Mouse (Mus musculus): ENCODE results near the gene Dnase1l2. TPM values are rescaled to one million over a fixed set of nuclear protein-coding genes. Genes with fewer than 3 reads are reported as not detected.

Dnase1l2 gene
- polyA plus RNA-seq, 1 experiment from 2014 or later: 1.5 TPM

GRCm38 (mm10) chr17:24394456-24394855 lies 48.4 kb downstream of the Dnase1l2 start:
- H3K4me1 ChIP-seq (ENCODE audit: control insufficient read depth, insufficient read depth, low read length): no peaks in the 10 kb centered on the region
- no peaks in the 10 kb centered on the region for H3K27me3 ChIP-seq (replicated peaks; ENCODE audit: control insufficient read depth, insufficient read depth, low read length)
- ATAC-seq: no peak
- no peak overlapping the region for H3K27ac ChIP-seq (ENCODE audit: low read length)
- H3K4me3 ChIP-seq (ENCODE audit: low read length): no peak overlapping the region
- WGBS: 83% methylated on average over 7 of the region's 7 CpGs
- no peaks in the 10 kb centered on the region for H3K36me3 ChIP-seq (ENCODE audit: control insufficient read depth, insufficient read depth, low read length)
- no peak overlapping the region for H3K4me2 ChIP-seq (ENCODE audit: low read depth, low read length)
- no peak overlapping the region for H3K9ac ChIP-seq (ENCODE audit: low read depth, low read length)
- H3K9me3 ChIP-seq (ENCODE audit: control insufficient read depth, low read length): no peaks in the 10 kb centered on the region

DNA sequence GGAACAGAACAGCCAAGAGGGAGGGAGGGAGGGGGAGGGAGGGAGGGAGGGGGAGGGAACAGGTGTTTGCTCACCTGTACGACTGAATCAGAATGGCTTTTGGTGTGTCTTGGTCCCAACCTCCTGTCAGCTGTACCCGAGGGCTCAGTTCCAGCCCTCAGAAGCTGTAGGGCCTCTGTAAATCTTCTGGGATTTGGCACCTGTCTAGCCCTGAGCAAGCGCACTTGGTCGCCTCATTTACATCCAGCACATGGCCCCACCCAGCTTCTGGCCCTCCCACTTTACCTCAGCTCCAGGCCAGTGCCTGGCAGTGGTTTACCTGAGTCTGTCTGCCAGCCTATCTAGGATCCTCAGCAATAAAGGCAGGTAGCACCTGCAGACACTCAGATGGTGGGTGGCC lies 49.4 kb downstream of the Dnase1l2 start:
- H3K9ac ChIP-seq (ENCODE audit: low read depth, low read length): no peak overlapping the region
- 22% methylated on average over 4 of the region's 4 CpGs for WGBS
- H3K27me3 ChIP-seq (replicated peaks; ENCODE audit: control insufficient read depth, insufficient read depth, low read length): no peaks in the 10 kb centered on the region
- no peaks in the 10 kb centered on the region for H3K4me1 ChIP-seq (ENCODE audit: control insufficient read depth, insufficient read depth, low read length)
- no peaks in the 10 kb centered on the region for H3K36me3 ChIP-seq (ENCODE audit: control insufficient read depth, insufficient read depth, low read length)
- H3K27ac ChIP-seq (ENCODE audit: low read length): no peak overlapping the region
- H3K9me3 ChIP-seq (ENCODE audit: control insufficient read depth, low read length): no peaks in the 10 kb centered on the region
- H3K4me3 ChIP-seq (ENCODE audit: low read length): no peak overlapping the region
- no peak overlapping the region for H3K4me2 ChIP-seq (ENCODE audit: low read depth, low read length)
- peak; percentile 93 for ATAC-seq

GRCm38 (mm10) chr17:24391149-24391548 lies 51.8 kb downstream of the Dnase1l2 start:
- Histone ChIP-seq H3K4me3 (ENCODE audit: low read length) (no peak overlapping the region), H3K27me3 (replicated peaks; ENCODE audit: control insufficient read depth, insufficient read depth, low read length) (no peaks in the 10 kb centered on the region), H3K9ac (ENCODE audit: low read depth, low read length) (no peak overlapping the region), H3K36me3 (ENCODE audit: control insufficient read depth, insufficient read depth, low read length) (no peaks in the 10 kb centered on the region), H3K4me2 (ENCODE audit: low read depth, low read length) (no peak overlapping the region), H3K27ac (ENCODE audit: low read length) (no peak overlapping the region), H3K4me1 (ENCODE audit: control insufficient read depth, insufficient read depth, low read length) (no peaks in the 10 kb centered on the region), H3K9me3 (ENCODE audit: control insufficient read depth, low read length) (no peaks in the 10 kb centered on the region)
- ATAC-seq: no peak
- WGBS: 72% methylated on average over 8 of the region's 8 CpGs

Other genes starting within 250 kb of the Dnase1l2 start
- 5.5 and 6.1 TPM in 2 replicates for gene Tbc1d24, start 237.5 kb downstream of the Dnase1l2 start, polyA plus RNA-seq (2015; fragmentation: Nextera tagmentation; extraction: Ambion mirVana)
- gene Ntn3, start 233.6 kb downstream of the Dnase1l2 start, polyA plus RNA-seq (2015; fragmentation: Nextera tagmentation; extraction: Ambion mirVana): 3.1 and 3.5 TPM in 2 replicates
- gene Tedc2, start 222.3 kb downstream of the Dnase1l2 start, polyA plus RNA-seq (2015; fragmentation: Nextera tagmentation; extraction: Ambion mirVana): 8.7 TPM in 2 replicates
- gene Ccnf, start 191.6 kb downstream of the Dnase1l2 start, polyA plus RNA-seq (2015; fragmentation: Nextera tagmentation; extraction: Ambion mirVana): 45.6 and 49.9 TPM in 2 replicates
- gene Abca17, start 92.0 kb downstream of the Dnase1l2 start, polyA plus RNA-seq (2015; fragmentation: Nextera tagmentation; extraction: Ambion mirVana): not detected in 2 replicates
- gene Abca3, start 91.2 kb downstream of the Dnase1l2 start, polyA plus RNA-seq (2015; fragmentation: Nextera tagmentation; extraction: Ambion mirVana): 9.6 and 11.3 TPM in 2 replicates
- 233 and 248 TPM in 2 replicates for gene Rnps1, start 28.5 kb downstream of the Dnase1l2 start, polyA plus RNA-seq (2015; fragmentation: Nextera tagmentation; extraction: Ambion mirVana)
- gene Eci1, start 16.5 kb downstream of the Dnase1l2 start, polyA plus RNA-seq (2015; fragmentation: Nextera tagmentation; extraction: Ambion mirVana): 159 and 161 TPM in 2 replicates
- gene E4f1, start 27.2 kb upstream of the Dnase1l2 start, polyA plus RNA-seq (2015; fragmentation: Nextera tagmentation; extraction: Ambion mirVana): 26.1 and 27.1 TPM in 2 replicates
- 83.8 and 87.1 TPM in 2 replicates for gene Pgp, start 27.3 kb upstream of the Dnase1l2 start, polyA plus RNA-seq (2015; fragmentation: Nextera tagmentation; extraction: Ambion mirVana)
- 0.34 and 0.40 TPM in 2 replicates for gene Bricd5, start 30.8 kb upstream of the Dnase1l2 start, polyA plus RNA-seq (2015; fragmentation: Nextera tagmentation; extraction: Ambion mirVana)
- gene Mlst8, start 36.0 kb upstream of the Dnase1l2 start, polyA plus RNA-seq (2015; fragmentation: Nextera tagmentation; extraction: Ambion mirVana): 25.1 and 26.0 TPM in 2 replicates
- gene Caskin1, start 45.5 kb upstream of the Dnase1l2 start, polyA plus RNA-seq (2015; fragmentation: Nextera tagmentation; extraction: Ambion mirVana): 1.1 and 1.4 TPM in 2 replicates
- gene Traf7, start 84.8 kb upstream of the Dnase1l2 start, polyA plus RNA-seq (2015; fragmentation: Nextera tagmentation; extraction: Ambion mirVana): 81.9 and 87.6 TPM in 2 replicates
- gene Rab26, start 91.1 kb upstream of the Dnase1l2 start, polyA plus RNA-seq (2015; fragmentation: Nextera tagmentation; extraction: Ambion mirVana): 5.2 and 6.6 TPM in 2 replicates
- gene Pkd1, start 106.7 kb upstream of the Dnase1l2 start, polyA plus RNA-seq (2015; fragmentation: Nextera tagmentation; extraction: Ambion mirVana): 12.2 and 13.5 TPM in 2 replicates
- 38.5 and 41.8 TPM in 2 replicates for gene Tsc2, start 189.5 kb upstream of the Dnase1l2 start, polyA plus RNA-seq (2015; fragmentation: Nextera tagmentation; extraction: Ambion mirVana)
- gene Nthl1, start 189.6 kb upstream of the Dnase1l2 start, polyA plus RNA-seq (2015; fragmentation: Nextera tagmentation; extraction: Ambion mirVana): 17.2 and 18.1 TPM in 2 replicates
- gene Slc9a3r2, start 207.2 kb upstream of the Dnase1l2 start, polyA plus RNA-seq (2015; fragmentation: Nextera tagmentation; extraction: Ambion mirVana): 37.5 and 38.6 TPM in 2 replicates
- gene Npw, start 215.4 kb upstream of the Dnase1l2 start, polyA plus RNA-seq (2015; fragmentation: Nextera tagmentation; extraction: Ambion mirVana): 0.29 TPM in 1 of 2 replicates, not detected in the other
- 11.0 and 15.4 TPM in 2 replicates for gene Zfp598, start 226.6 kb upstream of the Dnase1l2 start, polyA plus RNA-seq (2015; fragmentation: Nextera tagmentation; extraction: Ambion mirVana)
- gene Syngr3, start 246.8 kb upstream of the Dnase1l2 start, polyA plus RNA-seq (2015; fragmentation: Nextera tagmentation; extraction: Ambion mirVana): 6.0 and 6.9 TPM in 2 replicates